Mouse (Mus musculus): Measurements from ENCODE around the gene Cdx2.

Gene Cdx2

DNA sequence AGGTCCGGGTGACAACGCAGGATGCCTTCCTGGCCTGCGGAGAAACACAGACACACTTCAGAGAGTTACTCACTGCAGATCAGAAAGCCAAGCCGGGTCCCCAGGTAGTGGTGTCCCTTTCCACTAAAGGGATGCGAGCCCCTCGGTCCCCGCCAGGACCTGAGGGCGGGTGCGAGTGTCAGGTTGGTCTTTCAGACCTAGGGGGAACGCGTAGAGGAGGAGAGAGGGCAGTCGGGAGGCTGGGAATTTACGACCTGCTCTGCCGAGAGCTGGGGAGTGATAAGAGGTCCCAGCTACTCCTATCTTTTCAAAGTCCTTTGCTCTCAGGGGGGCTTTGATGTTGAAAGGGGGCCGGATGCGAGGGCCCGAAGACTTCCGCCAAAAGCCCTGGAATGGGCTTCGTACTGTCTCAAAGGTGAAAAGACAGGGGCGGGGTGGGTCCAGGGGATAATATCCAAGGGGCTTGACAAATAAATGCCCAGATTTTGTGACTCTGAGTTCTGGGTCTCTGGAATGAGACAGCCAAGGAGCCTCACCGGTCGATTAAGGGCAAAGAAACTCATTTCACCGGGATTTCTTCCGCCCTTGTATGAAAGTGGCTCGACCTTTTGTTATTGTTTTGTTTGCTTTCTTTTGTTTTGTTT lies 8.5 kb upstream of the Cdx2 start:
- DNase-seq (ENCODE audit: low read depth, low spot score), result no peak

DNA sequence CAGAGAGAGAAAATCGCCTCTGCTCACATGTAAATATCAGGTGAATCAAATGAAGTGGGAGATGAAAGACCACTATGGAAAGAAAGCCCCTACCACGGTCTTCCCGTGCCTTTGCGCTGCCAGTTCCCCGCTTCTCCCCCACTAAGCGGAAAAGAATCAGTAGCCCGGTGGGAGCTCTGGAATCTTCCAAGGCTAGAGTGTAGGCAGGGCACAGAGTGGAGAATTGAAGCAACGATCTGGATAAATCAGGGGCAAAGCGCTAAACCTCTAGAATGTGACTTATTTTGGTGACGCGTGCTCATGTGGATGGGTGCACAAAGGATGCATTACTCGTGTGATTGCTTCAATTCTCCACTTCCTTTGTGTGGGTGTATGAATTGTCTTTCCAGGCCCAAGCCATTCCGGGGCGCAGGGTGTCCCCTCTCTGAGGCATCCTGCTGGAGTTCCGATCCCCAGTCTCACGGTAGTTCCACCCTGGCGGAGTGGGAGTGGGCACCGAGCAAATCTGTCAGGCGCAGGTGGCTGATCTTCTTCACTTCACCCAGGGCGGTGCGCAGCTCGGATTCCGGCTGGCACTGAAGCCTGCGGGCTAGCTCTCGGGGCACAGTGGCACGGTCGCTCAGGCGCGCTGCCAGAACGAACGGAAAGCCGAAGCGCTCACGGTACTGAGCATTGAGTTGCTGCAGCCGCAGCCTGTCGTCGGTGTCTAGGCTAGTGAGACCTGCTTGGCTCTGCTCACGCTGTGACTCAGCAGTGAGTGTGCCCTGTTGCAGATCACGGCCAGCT lies 7.8 kb upstream of the Cdx2 start:
- no peak for DNase-seq (ENCODE audit: low read depth, low spot score)

DNA sequence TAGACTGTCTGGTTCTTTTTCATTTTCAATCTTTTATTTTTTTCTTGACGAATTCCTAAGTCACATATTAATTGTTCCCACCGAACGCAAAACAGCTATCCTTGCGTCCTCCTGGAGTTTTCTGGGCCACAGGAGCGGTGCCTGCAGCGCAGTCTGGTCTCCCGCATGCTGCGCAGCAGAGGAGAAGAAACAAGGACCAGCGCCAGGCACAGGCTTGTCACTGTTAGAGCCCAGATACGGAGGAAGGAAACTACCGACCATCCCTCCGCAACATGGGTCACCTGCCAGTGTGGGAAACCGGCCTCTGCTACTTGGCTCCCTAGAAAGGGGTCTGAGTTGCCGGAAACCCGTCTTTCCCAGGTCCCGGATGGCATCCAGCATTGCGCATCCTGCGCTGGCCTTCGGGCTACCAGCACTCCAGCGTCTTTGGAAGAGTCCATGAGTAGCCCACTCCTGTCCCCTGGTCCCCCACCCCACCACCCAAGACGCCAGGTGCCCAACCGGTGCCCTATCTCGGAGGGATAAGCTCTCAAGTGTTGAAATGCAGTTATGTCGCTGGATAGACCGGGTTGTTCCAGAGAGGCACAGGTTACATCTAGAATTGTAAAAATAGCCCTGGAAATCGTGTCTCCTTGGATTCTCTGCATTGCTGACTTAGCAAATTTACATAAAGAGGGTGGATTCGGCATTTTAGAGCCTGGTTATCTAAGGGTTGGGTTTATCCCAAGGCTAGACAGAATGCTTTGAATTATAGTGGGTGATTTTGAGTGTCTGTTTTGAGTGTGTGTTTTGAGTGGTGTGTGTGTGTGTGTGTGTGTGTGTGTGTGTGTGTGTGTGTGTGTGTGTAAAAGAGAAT lies 6.0 kb upstream of the Cdx2 start:
- no peak for DNase-seq (ENCODE audit: low read depth, low spot score)

DNA sequence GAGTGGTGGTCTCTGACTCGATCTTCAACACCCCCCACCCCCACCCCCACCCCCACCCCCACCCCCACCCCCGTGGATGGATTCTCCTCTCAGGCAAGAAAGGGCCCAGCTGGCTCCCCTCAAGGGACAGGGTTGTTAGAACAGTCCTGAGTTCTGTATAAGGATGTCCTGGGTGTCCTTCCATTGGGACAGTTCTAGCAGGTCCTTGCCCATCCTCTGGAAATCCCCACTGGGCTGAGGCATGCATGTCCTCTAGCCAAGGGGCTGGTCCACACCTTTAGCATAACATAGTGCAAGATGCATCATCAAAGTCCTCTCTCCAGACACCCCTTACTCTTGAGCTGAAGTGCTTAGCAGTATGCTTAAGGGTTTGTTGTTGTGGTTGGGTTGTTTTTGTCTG lies 2.7 kb upstream of the Cdx2 start:
- no peak for DNase-seq (ENCODE audit: low read depth, low spot score)

DNA sequence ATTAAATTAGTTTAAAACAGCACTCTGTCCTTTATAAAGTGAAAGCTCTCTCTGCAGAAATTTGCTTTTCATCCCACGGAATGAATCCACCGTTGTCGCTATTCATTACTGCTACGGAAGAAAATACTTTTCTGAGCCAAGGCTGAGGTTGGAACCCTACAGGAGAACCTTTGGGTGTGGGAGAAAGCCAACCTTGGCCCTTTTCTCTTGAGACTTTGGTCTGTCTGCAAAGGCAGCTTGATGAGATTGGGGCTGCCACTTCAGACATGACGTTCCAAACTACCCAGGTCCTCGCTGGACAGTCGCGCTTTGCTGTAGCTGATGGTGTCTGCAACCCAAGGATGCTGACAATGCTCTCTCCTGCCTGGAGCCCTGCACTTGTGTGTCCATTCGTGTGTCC lies 1.4 kb upstream of the Cdx2 start:
- DNase-seq (ENCODE audit: low read depth, low spot score), result no peak

DNA sequence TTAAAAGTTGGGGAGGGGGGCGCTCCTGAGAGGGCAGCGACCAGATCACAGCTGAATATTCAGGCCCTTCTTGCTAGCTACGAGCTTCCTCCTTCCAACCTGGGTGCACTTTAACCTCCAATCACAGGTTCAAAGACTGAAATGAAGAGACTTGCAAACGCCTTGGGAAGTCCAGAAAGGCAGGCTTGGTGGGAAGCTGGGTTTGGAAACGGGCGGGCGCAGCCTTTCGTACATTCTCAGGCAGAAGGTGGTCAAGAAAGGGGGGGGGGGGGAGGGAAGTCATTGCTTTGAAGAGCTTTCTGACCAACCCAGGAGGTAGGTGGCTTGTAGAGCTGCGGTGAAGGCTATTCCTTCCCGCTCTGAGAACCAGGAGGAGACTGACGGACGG lies 322 bp upstream of the Cdx2 start:
- DNase-seq (ENCODE audit: low read depth, low spot score), result no peak

DNA sequence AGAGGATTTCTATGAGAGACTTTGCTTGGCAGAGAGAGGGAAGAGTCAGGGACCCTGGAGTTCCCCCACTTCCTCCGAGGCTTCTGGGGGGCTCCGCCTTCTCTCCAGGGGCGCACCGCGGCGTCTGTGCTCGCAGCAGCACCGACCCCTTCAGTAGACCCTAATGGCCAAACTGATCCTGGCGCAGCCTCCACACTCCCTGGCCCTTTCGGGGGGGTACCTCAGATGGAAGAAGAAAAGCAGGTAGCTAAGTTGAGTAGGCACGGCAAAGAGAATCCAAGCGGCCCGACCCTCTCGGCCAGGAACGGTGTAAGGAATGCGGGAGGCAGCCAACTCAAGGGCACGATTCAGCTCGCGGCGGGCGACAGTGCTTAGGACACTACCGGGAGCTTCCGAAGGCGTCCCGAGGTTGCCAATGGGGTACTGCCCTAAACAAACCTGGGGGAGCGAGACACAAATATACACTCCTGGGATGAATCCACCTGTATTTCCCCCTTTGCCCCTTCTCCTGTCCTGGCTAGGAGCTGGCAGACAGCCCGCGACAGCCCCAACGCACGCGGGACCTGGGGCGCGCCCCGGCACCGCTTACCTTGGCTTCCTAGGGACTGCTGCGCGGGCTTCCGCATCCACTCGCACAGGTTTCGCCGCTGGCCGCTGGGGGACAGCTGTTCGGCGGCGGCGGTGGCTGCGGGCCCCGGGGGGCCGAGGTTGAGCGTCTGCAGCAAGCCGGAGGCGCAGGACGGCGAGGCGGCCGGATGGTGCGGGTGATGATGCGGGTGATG lies 1.0 kb downstream of the Cdx2 start:
- no peak for DNase-seq (ENCODE audit: low read depth, low spot score)

DNA sequence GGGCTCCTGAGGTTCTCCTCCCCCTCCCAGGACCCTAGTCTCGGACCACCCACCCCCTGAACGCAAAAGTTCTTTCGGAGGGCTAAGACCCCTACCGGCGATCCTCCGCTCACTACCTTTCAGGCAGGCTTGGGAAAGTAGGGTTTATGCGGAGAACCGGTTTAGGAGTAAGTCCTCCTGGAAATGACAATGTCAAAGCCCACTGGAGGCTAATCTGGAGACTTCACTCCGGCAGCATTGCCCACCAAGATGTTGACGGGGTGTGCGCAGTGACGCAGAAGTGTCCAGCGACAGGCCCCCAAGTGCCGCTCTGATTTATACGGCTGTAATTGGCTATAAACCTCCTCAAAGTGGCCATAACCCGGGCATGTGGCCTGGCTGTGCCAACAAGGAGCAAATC lies 1.9 kb downstream of the Cdx2 start:
- no peak for DNase-seq (ENCODE audit: low read depth, low spot score)

DNA sequence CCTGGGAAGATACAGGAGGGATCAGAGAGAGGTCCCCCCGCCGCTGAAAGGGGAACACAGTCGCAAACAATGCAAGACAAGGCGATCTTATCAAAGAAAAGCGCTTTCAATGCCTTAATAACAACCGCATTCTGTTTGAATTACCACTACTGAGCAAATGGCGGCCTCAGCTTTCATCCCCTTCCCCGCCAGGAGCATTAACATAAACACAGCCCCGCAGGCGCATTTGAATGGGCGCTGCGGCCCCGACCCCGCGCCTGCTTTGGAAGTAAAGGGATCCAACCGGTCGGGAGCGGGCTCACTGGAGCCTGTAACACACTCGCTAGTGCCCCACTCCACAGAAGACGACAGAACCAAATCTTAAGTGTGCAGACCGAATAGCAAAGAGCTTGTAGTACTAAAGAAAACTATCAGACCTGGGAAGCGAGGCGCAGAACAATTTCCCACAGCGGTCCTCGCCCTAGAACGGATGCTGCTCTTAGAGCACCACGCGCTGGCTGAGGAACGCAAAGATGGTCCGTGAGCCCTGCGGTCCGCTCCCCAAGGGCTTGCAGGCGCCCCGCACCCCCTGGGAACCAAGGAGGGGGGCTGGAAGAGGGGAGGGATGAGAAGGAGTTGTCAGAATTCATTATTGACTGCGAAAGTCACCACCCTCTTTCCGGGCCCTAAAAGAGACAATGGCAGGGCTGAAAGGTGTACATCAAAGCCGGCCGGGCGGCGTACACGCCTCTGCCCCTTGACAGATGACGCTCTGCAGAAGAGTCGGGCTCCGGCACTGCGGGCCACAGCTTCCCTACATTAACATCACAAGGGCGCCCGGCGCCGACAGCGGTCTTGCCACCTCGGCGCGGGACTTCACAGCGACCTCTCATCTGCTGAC lies 2.6 kb downstream of the Cdx2 start:
- DNase-seq (ENCODE audit: low read depth, low spot score), result no peak

DNA sequence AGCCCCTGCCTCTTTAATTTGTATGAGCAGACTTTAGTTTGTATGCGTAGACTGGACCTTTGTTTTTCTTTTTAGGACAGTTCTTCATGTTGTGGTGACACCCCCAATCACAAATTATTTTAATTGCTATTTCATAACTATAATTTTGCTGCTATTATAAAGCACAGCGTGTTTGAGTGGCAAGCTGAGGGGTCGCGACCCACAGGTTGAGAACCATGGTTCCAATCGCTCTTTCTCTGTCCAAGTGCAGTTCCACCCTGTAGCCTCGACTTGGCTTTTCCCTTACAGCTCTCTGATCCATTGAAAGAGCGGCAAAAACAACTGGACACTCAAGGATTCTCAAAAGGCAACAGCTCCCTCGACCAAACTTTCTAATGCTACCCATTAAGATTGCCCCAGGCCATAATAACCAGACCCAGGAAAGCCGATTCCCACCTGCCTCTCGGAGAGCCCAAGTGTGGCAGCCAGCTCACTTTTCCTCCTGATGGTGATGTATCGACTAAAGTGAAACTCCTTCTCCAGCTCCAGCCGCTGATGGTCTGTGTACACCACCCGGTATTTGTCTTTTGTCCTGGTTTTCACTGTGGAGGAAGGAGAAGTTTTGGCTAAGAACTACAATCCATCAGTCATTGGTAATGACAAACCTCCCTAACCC lies 4.2 kb downstream of the Cdx2 start:
- DNase-seq (ENCODE audit: low read depth, low spot score), result no peak

DNA sequence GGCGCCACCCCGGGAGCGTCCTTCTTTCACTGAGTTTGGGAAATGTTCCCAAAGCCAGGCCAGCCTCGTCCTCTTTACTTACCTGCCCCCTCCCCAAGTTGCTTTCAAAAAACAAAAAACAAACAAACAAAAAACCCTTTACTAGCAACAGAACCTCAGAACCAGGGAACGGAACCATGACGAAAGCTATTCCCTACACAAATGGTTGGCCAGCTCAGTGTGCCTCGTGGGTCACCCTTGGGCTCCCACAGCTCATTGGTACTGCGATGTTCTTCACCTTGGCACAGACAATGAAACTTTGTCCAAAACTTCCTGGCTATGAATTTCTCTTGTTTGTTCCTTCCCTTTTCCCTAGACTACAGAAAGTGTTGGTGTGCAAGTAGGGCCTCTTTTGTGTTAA lies 4.9 kb downstream of the Cdx2 start:
- no peak for DNase-seq (ENCODE audit: low read depth, low spot score)

DNA sequence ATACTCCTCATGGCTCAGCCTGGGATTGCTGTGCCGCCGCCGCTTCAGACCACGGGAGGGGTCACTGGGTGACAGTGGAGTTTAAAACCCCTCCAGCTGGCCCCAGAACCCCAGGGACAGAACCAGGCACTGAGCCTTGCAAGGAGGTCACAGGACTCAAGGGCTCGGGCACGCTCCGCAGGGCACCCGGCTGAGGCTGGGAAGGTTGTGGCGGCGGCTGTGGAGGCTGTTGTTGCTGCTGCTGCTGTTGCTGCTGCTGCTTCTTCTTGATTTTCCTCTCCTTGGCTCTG lies 5.3 kb downstream of the Cdx2 start:
- no peak for DNase-seq (ENCODE audit: low read depth, low spot score)

DNA sequence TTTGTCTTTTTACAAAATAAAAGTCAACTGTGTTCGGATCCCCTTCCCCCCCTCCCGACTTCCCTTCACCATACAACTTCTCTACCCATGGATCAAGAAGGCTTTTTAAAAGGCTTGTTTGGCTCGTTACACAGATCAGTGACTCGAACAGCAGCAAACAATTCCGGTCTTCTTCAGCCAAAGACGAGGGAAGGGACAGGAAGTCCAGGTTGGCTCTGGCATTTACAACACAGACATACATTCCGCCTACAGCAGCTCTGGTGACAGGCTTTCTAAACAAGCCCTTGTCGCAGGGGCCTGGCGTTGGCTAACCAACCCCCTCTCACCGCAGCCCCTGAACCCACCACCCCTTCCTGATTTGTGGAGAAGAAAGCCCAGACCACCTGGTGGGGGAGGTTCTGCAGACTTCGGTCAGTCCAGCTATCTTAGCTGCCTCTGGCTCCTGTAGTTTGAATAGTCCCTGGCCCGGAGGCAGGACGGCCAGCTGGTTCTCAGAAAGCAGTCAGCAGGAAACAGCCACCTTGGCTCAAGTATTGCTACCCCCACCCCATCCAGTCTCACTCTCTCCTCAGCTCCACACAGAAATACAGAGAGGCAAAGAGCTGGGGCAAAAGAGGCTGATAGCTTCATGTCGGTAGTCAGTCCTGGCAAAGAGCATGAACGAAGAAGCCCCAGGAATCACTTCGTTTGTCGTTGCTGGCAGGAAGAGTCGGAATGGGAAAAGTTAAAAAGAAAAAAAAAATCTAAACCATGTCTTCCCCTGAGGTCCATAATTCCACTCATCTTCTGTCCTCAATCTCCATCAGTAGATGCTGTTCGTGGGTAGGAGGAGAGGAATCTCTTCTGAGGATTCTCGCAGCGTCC lies 5.9 kb downstream of the Cdx2 start:
- no peak for DNase-seq (ENCODE audit: low read depth, low spot score)

DNA sequence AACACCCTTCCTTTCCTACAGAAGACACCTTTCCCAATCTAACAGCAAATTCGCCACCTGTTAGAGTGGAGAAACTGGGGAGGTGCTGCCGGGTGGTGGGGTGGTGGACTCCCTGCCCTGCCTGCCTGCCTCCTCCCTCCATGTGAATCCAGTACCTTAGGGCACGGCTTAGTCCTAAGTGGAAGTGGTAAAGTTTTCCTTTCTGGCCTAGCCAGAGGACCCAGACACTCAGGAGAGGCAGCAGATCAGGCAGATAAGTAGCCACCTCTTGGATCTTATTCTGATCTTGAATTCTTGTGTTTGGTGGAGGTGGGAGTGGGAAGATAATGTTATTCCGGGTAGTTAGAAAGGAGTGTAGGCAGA lies 7.1 kb downstream of the Cdx2 start:
- DNase-seq (ENCODE audit: low read depth, low spot score), result no peak

DNA sequence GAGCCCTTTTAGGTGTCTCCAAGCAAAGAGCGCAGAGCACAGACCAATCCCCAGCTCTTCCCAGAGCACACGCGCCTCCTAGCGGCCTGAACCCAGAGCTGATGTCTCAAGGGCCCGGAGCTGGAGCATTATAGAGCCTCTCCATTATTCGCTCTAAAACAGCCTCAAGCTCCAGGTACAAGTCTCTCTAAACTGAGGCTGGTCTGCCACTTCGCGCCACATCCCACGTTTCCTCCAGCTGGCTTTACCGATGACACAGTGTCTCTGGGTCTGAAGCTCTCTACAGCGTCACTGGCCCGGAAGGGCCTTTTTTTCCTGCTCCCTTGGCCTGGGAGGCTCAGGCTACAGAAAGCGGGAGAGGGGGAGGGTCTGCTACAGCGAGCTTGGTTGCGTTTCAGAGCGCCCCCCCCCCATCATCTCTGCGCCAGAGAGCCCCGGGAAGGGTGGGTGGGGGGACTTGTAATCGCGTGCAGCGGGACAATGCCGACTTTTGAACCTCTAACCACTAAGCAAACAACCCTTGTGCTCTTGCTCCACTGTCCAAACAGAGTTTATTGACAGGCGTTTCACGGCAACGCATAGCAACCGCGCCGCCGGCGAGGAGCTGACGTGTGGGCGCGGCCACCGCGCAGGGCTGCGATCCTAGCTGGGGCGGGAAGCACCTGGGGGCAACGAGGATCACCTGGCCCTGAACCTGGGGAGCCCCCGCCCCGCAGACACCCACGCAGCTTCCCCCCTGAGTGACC lies 7.6 kb downstream of the Cdx2 start:
- peak; percentile 63 for DNase-seq (ENCODE audit: low read depth, low spot score)

DNA sequence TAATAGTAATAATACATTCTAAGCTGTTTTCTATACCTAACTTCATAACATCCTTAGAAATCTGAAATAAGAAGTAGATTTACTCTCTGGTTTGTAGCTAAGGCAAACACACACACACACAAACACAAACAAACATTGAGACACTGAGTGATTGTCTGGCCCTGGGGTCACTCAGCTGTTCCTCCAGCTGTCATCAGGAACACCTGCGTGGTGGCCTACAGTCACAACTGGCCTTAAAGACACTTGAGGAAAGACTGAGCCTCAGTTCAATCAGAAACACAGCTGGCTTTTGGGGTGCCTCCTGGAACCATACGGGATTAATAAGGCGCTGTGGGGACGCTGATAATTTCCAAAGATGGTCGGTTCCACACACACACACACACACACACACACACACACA lies 9.8 kb downstream of the Cdx2 start:
- DNase-seq (ENCODE audit: low read depth, low spot score), result no peak

DNA sequence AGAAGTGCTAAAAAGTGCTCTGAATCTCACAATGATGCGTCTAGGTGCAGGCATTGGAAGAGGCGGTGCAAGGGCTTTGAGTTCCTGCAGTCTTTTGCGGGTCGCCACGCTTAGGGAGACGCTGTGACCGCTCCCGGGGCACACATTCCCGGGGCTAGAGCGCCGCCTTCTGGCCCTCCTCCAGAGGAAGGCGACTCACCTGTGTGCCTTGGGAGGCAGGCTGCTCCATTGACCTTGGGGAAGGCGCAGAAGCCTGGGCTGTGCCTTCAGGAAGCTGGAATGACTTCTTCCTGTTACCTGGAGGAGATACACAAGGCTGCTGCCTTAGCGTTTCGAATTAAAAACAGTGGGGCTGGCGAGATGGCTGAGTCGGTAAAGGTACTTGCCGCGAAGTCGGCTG lies 12.9 kb downstream of the Cdx2 start:
- peak; percentile 78 for DNase-seq (ENCODE audit: low read depth, low spot score)

DNA sequence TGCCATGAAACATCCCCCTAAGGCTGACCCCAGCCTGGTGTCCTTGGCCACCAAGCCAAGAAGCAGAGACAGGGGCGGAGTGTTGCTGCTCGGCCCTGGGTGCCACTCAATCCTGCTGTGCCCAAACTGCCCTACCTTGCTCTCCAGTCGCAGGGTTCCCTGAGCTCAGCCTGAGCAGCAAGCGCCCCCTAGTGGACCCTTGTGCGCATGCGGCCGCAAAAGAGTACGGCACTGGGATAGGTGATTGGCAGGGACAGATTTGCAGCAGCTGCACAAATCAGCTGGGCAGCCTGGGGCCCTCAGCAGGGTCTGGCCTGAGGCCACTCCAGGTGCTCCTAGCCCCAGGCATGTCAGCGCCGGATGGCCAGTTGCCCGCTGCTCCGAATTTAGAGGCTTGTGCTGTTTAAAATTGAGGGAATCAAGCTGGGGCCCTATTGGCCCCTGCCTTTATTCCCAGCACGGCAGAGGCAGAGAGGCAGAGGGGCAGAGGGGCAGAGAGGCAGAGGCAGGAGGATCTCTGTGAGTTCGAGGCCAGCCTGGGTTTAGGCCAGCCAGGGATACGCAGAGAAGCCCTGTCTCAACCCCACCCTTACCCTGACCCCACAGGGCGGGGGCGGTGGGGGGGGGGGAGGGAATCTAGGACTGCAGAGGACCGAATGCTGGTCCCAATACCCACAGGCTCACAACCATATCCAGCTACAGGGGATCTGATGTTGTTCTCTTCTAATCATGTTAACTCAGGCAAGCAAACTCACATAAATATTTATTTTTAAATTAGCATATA lies 13.8 kb downstream of the Cdx2 start:
- DNase-seq (ENCODE audit: low read depth, low spot score), result peak; percentile 89

All from A20 (cell line).